ENCODE assay signal across 11 mouse cellular contexts in genomic region chr6:112861351-112862297, GRCm38 (mm10).
A peak's percentile ranks its signal among the peaks of the same experiment; 100 is the strongest.
DNase-seq lines count a peak whose midpoint lies in the region; ATAC-seq and TF ChIP-seq lines count a peak whose summit lies in the region.
"Had no signal": no experiment of that assay in that cellular context is flagged by ENCODE, and none has a peak within 500 bp of the region (broad histone marks: within the 10 kb centered on the region; RNA-seq: fewer than 3 reads in every experiment).

No protein-coding gene starts in this region.

- WGBS in heart, embryonic 11.5 days (ENCODE audit: insufficient replicate concordance): 67% methylated on average over 11 of the region's 11 CpGs
- 12% methylated on average over 11 of the region's 11 CpGs for WGBS in bone marrow, adult 2 months
- WGBS in neural tube, embryonic 15.5 days: 75% methylated on average over 11 of the region's 11 CpGs

- H3K36me3 ChIP-seq in heart, embryonic 11.5 days (ENCODE audit: control insufficient read depth, insufficient read depth, low read length): no peaks in the 10 kb centered on the region
- no peaks in the 10 kb centered on the region for H3K36me3 ChIP-seq in neural tube, embryonic 15.5 days
- H3K36me3 ChIP-seq: G1E had no signal

- no peak for TF ChIP-seq CTCF in bone marrow, adult 2 months (IDR thresholded peaks at IDR 0.05; ENCODE audit: control insufficient read depth, insufficient read depth, low read length)

- peak; percentile 14 for DNase-seq in heart, postnatal 4 days
- DNase-seq in 3134 (ENCODE audit: extremely low read depth, insufficient read length, low spot score): peak; percentile 72
- DNase-seq in lung, postnatal 4 days: no peak
- no peak for DNase-seq in right cerebral cortex, adult 2 months (ENCODE audit: low spot score in 2 of 2)
- DNase-seq: gastrocnemius, postnatal 10 days; lung, postnatal 36 days had no signal

- no peak overlapping the region for H3K4me2 ChIP-seq in heart, embryonic 11.5 days
- H3K4me2 ChIP-seq in neural tube, embryonic 15.5 days: no peak overlapping the region

- H3K9ac ChIP-seq in heart, embryonic 11.5 days (ENCODE audit: low read depth, low read length): no peak overlapping the region
- H3K9ac ChIP-seq in neural tube, embryonic 15.5 days (replicated peaks): no peak overlapping the region

- H3K4me1 ChIP-seq in heart, embryonic 11.5 days (ENCODE audit: control insufficient read depth, insufficient read depth, low read length): peaks cover 4% of the 10 kb centered on the region; the same call in 1 of the 2 replicates
- H3K4me1 ChIP-seq in bone marrow, adult 2 months (ENCODE audit: control insufficient read depth, insufficient read depth, low read length): peaks cover 2% of the 10 kb centered on the region
- H3K4me1 ChIP-seq in neural tube, embryonic 15.5 days: peaks cover 48% of the 10 kb centered on the region

- H3K27me3 ChIP-seq in heart, embryonic 11.5 days (ENCODE audit: control insufficient read depth, insufficient read depth, low read length): no peaks in the 10 kb centered on the region
- no peaks in the 10 kb centered on the region for H3K27me3 ChIP-seq in neural tube, embryonic 15.5 days (replicated peaks)

- ATAC-seq in heart, embryonic 11.5 days (replicated peaks; ENCODE audit: insufficient number of reproducible peaks, low FRiP score, low TSS enrichment): no peak
- ATAC-seq in inflammation-experienced regulatory T-cells, adult 6 months: peak; percentile 80
- no peak for ATAC-seq in neural tube, embryonic 15.5 days (ENCODE audit: low FRiP score)

- H3K27ac ChIP-seq in heart, embryonic 11.5 days (ENCODE audit: low read depth, low read length): no peak overlapping the region
- H3K27ac ChIP-seq in bone marrow, adult 2 months (ENCODE audit: control insufficient read depth, insufficient read depth, low read depth, low read length, poor library complexity): peak overlapping the region; percentile 61
- H3K27ac ChIP-seq in neural tube, embryonic 15.5 days (replicated peaks): no peak overlapping the region

- no peaks in the 10 kb centered on the region for H3K9me3 ChIP-seq in heart, embryonic 11.5 days (replicated peaks; ENCODE audit: control insufficient read depth, low read length)
- H3K9me3 ChIP-seq in neural tube, embryonic 15.5 days (replicated peaks): no peaks in the 10 kb centered on the region

- no peak for TF ChIP-seq POLR2A in bone marrow, adult 2 months (IDR thresholded peaks at IDR 0.05; ENCODE audit: borderline replicate concordance, control insufficient read depth, low read depth, low read length)

- no peak overlapping the region for H3K4me3 ChIP-seq in heart, embryonic 11.5 days (ENCODE audit: low read depth, low read length)
- no peak overlapping the region for H3K4me3 ChIP-seq in bone marrow, adult 2 months (replicated peaks; ENCODE audit: control insufficient read depth, low read depth, low read length)
- no peak overlapping the region for H3K4me3 ChIP-seq in neural tube, embryonic 15.5 days (replicated peaks)

Comparison
In these comparisons a context has a peak if more than half of its experiments do, and no peak if none do; other contexts are left out.
1. DNase-seq: peak in heart, postnatal 4 days (single experiment) and 3134 (single experiment); none in lung, postnatal 4 days (0 of 2) and right cerebral cortex, adult 2 months (0 of 2).